Mouse (Mus musculus): ENCODE results near the gene Itgam. TPM values are rescaled to one million over a fixed set of nuclear protein-coding genes. Genes with fewer than 3 reads are reported as not detected.
"Not testable (repeated sequence)": the region's sequence is repeated elsewhere in the genome, so short reads cannot be mapped to it uniquely, and the experiment has no call there.

Gene Itgam
- polyA plus RNA-seq, 1 experiment from 2014 or later, result 0.57 TPM

DNA sequence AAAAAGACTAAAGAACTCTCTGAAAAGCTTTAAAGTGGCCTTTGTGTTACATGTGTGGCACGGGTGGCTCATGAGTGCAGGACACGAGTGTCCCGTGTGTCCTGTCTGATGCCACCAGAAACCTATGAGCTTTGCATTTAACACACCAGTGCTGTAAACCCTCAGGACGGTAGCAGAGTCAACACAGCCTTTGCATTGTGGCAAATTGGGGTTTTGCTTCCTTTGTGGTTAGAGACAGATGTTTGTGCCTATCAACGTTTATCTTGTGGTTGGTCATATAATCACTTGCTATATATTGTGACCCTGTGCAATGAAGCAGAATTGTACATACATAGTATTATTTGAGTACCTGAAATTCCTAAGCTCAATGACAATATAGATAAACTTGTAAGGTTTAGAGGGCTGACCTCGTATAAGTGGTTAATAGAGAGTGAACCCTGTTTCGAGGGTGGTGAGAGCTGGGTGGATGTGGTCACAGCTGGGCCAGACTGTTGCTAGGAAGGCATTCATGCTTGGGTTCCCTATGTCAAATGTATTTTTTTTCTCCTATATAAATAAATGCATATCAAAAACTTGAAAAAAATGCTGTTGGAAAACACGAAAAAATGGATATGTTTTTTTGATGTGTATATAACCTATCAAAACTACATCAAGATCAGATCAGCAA lies 96.4 kb downstream of the Itgam start:
- WGBS, result 80% methylated on average over 7 of the region's 8 CpGs
- not testable (repeated sequence) for ATAC-seq (replicated peaks; ENCODE audit: low FRiP score); H3K4me3 ChIP-seq (ENCODE audit: low read depth, low read length)

DNA sequence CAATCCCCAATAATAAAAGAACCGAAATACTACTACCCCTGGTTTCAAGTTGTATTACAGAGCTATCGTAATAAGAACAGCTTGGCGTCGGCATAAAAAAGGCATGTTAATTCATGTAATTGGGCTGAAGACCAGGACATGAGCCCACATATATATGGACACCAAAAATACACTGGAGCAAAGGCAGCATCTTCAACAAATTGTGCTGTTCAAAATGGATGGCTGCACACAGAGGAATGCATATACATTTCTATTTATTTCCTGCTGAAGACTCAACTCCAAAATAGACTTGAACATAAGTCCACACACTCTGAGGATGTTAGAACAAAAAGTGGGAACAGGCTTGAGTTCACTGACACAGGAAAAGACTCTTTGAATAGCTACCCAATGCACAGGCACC lies 101.6 kb downstream of the Itgam start:
- ATAC-seq (replicated peaks; ENCODE audit: low FRiP score) (no peak), DNase-seq (ENCODE audit: low spot score) (no peak)
- over 99% methylated on average over 4 of the region's 4 CpGs for WGBS
- H3K36me3 ChIP-seq (ENCODE audit: control insufficient read depth, insufficient read depth, low read length), result no peaks in the 10 kb centered on the region
- H3K9me3 ChIP-seq (ENCODE audit: control insufficient read depth, low read length), result no peaks in the 10 kb centered on the region
- no peaks in the 10 kb centered on the region for H3K4me1 ChIP-seq (replicated peaks; ENCODE audit: control insufficient read depth, insufficient read depth, low read length)
- H3K9ac ChIP-seq (ENCODE audit: low read length), result no peak overlapping the region
- no peak overlapping the region for H3K4me3 ChIP-seq (ENCODE audit: low read depth, low read length)
- H3K27me3 ChIP-seq (ENCODE audit: control insufficient read depth, insufficient read depth, low read length), result no peaks in the 10 kb centered on the region
- no peak overlapping the region for H3K4me2 ChIP-seq (ENCODE audit: low read depth, low read length, severe bottlenecking)
- H3K27ac ChIP-seq (ENCODE audit: low read depth, low read length), result no peak overlapping the region

More for the DNA sequence above, 96.4 kb downstream of the Itgam start:
- H3K36me3 ChIP-seq (ENCODE audit: control insufficient read depth, insufficient read depth, low read length); H3K9me3 ChIP-seq (ENCODE audit: control insufficient read depth, low read length); DNase-seq (ENCODE audit: low spot score); H3K27me3 ChIP-seq (ENCODE audit: control insufficient read depth, insufficient read depth, low read length); H3K27ac ChIP-seq (ENCODE audit: low read depth, low read length); H3K4me2 ChIP-seq (ENCODE audit: low read depth, low read length, severe bottlenecking); H3K9ac ChIP-seq (ENCODE audit: low read length); H3K4me1 ChIP-seq (replicated peaks; ENCODE audit: control insufficient read depth, insufficient read depth, low read length): not testable (repeated sequence)

DNA sequence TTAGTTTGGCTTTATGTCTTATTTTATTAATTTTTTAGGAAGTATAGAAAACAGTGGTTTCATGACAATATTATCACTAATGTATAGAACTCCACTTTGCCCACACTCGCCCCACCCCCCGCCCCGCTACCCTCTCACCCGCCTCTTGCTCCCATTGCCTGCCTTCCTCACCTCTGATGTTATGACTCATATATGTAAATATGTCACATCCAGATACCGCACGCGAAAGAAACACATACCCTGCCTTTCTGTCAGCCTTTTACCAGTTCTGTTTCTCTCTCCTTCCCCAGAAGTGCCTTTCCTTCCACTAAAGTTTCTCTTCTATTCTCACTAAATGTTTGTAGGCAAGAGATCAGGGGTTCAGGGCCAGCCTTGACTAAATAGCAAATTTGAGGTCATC lies 104.0 kb downstream of the Itgam start:
- Histone ChIP-seq H3K27ac (ENCODE audit: low read depth, low read length) (no peak overlapping the region), H3K4me2 (ENCODE audit: low read depth, low read length, severe bottlenecking) (no peak overlapping the region), H3K9ac (ENCODE audit: low read length) (no peak overlapping the region), H3K9me3 (ENCODE audit: control insufficient read depth, low read length) (no peaks in the 10 kb centered on the region), H3K27me3 (ENCODE audit: control insufficient read depth, insufficient read depth, low read length) (no peaks in the 10 kb centered on the region), H3K36me3 (ENCODE audit: control insufficient read depth, insufficient read depth, low read length) (no peaks in the 10 kb centered on the region), H3K4me3 (ENCODE audit: low read depth, low read length) (no peak overlapping the region), H3K4me1 (replicated peaks; ENCODE audit: control insufficient read depth, insufficient read depth, low read length) (no peaks in the 10 kb centered on the region)
- DNase-seq (ENCODE audit: low spot score) (no peak), ATAC-seq (replicated peaks; ENCODE audit: low FRiP score) (no peak)
- 89% methylated on average over 7 of the region's 7 CpGs for WGBS

Other genes starting within 250 kb of the Itgam start
- gene Stx4a, start 238.3 kb upstream of the Itgam start, polyA plus RNA-seq (2014; fragmentation: Nextera tagmentation; extraction: Ambion mirVana), result 10.1 and 13.2 TPM in 2 replicates
- 11.1 and 13.0 TPM in 2 replicates for gene Stx1b, start 238.1 kb upstream of the Itgam start, polyA plus RNA-seq (2014; fragmentation: Nextera tagmentation; extraction: Ambion mirVana)
- gene Zfp646, start 186.4 kb upstream of the Itgam start, polyA plus RNA-seq (2014; fragmentation: Nextera tagmentation; extraction: Ambion mirVana), result 26.2 and 26.8 TPM in 2 replicates
- gene Zfp668, start 185.8 kb upstream of the Itgam start, polyA plus RNA-seq (2014; fragmentation: Nextera tagmentation; extraction: Ambion mirVana), result 32.6 and 32.9 TPM in 2 replicates
- 0.56 and 0.91 TPM in 2 replicates for gene Prss53, start 171.7 kb upstream of the Itgam start, polyA plus RNA-seq (2014; fragmentation: Nextera tagmentation; extraction: Ambion mirVana)
- gene Gm21974, start 167.2 kb upstream of the Itgam start, polyA plus RNA-seq (2014; fragmentation: Nextera tagmentation; extraction: Ambion mirVana), result not detected in 2 replicates
- gene Vkorc1, start 167.0 kb upstream of the Itgam start, polyA plus RNA-seq (2014; fragmentation: Nextera tagmentation; extraction: Ambion mirVana), result 47.8 and 48.9 TPM in 2 replicates
- gene Bckdk, start 158.6 kb upstream of the Itgam start, polyA plus RNA-seq (2014; fragmentation: Nextera tagmentation; extraction: Ambion mirVana), result 102 and 139 TPM in 2 replicates
- 55.9 and 58.3 TPM in 2 replicates for gene Kat8, start 150.1 kb upstream of the Itgam start, polyA plus RNA-seq (2014; fragmentation: Nextera tagmentation; extraction: Ambion mirVana)
- 1.8 and 3.1 TPM in 2 replicates for gene Prss8, start 132.5 kb upstream of the Itgam start, polyA plus RNA-seq (2014; fragmentation: Nextera tagmentation; extraction: Ambion mirVana)
- 10.4 and 10.7 TPM in 2 replicates for gene Prss36, start 115.9 kb upstream of the Itgam start, polyA plus RNA-seq (2014; fragmentation: Nextera tagmentation; extraction: Ambion mirVana)
- 44.7 and 62.6 TPM in 2 replicates for gene Fus, start 95.2 kb upstream of the Itgam start, polyA plus RNA-seq (2014; fragmentation: Nextera tagmentation; extraction: Ambion mirVana)
- gene Pycard, start 68.8 kb upstream of the Itgam start, polyA plus RNA-seq (2014; fragmentation: Nextera tagmentation; extraction: Ambion mirVana), result 4.2 and 7.0 TPM in 2 replicates
- not detected in 2 replicates for gene Trim72, start 58.7 kb upstream of the Itgam start, polyA plus RNA-seq (2014; fragmentation: Nextera tagmentation; extraction: Ambion mirVana)
- not detected in 2 replicates for gene Gm49368, start within 50 bp of the Itgam start, polyA plus RNA-seq (2014; fragmentation: Nextera tagmentation; extraction: Ambion mirVana)
- not detected in 2 replicates for gene Itgax, start 66.9 kb downstream of the Itgam start, polyA plus RNA-seq (2014; fragmentation: Nextera tagmentation; extraction: Ambion mirVana)
- not detected in 2 replicates for gene Itgad, start 91.7 kb downstream of the Itgam start, polyA plus RNA-seq (2014; fragmentation: Nextera tagmentation; extraction: Ambion mirVana)
- gene Cox6a2, start 143.7 kb downstream of the Itgam start, polyA plus RNA-seq (2014; fragmentation: Nextera tagmentation; extraction: Ambion mirVana), result not detected in 2 replicates
- 11.8 and 13.3 TPM in 2 replicates for gene Armc5, start 174.7 kb downstream of the Itgam start, polyA plus RNA-seq (2014; fragmentation: Nextera tagmentation; extraction: Ambion mirVana)
- 13.2 and 13.3 TPM in 2 replicates for gene 9130023H24Rik, start 175.4 kb downstream of the Itgam start, polyA plus RNA-seq (2014; fragmentation: Nextera tagmentation; extraction: Ambion mirVana)
- 34.1 and 35.5 TPM in 2 replicates for gene Tgfb1i1, start 184.2 kb downstream of the Itgam start, polyA plus RNA-seq (2014; fragmentation: Nextera tagmentation; extraction: Ambion mirVana)
- 0.35 TPM in 1 of 2 replicates, not detected in the other for gene Slc5a2, start 203.0 kb downstream of the Itgam start, polyA plus RNA-seq (2014; fragmentation: Nextera tagmentation; extraction: Ambion mirVana)
- 23.8 and 24.9 TPM in 2 replicates for gene BC017158, start 235.5 kb downstream of the Itgam start, polyA plus RNA-seq (2014; fragmentation: Nextera tagmentation; extraction: Ambion mirVana)

Measured in forebrain, embryonic 11.5 days (tissue).